Mouse (Mus musculus) neural tube, embryonic 13.5 days (tissue): ENCODE results near the gene Irgm1. TPM values are rescaled to one million over a fixed set of nuclear protein-coding genes. Genes with fewer than 3 reads are reported as not detected.
"Not testable (repeated sequence)": the region's sequence is repeated elsewhere in the genome, so short reads cannot be mapped to it uniquely, and the experiment has no call there.

Source experiments
- ATAC-seq: fragments of 200-750 bp; cut with Nextera tagmentation; 2 replicates; pipeline ENCODE4 v1.8.0; 2017; ENCODE audit warnings: low read depth, mild to moderate bottlenecking, moderate TSS enrichment, moderate library complexity
- H3K27ac ChIP-seq: fragments of 300-500 bp; sonication (generic); replicated peaks from 2 replicates; pipeline ENCODE4 v1.5.1; 2015; ENCODE audit warnings: moderate library complexity, mild to moderate bottlenecking, inconsistent platforms
- H3K27me3 ChIP-seq: fragments of 300-500 bp; sonication (generic); 2 replicates; pipeline ENCODE4 v1.6.1; 2015; ENCODE audit warnings: mild to moderate bottlenecking, inconsistent platforms
- H3K36me3 ChIP-seq: fragments of 300-500 bp; sonication (generic); 2 replicates; pipeline ENCODE4 v1.6.1; 2015; ENCODE audit warnings: mild to moderate bottlenecking, inconsistent platforms
- H3K4me1 ChIP-seq: fragments of 300-500 bp; sonication (generic); replicated peaks from 2 replicates; pipeline ENCODE4 v1.6.1; 2015; ENCODE audit warnings: inconsistent platforms
- H3K4me2 ChIP-seq: fragments of 300-500 bp; sonication (generic); 2 replicates; pipeline ENCODE4 v1.6.1; 2015; ENCODE audit warnings: inconsistent platforms, mild to moderate bottlenecking, moderate library complexity
- H3K4me3 ChIP-seq: fragments of 300-500 bp; sonication (generic); 2 replicates; pipeline ENCODE4 v1.5.1; 2015; ENCODE audit warnings: mild to moderate bottlenecking, inconsistent platforms
- H3K9ac ChIP-seq: fragments of 300-500 bp; sonication (generic); 2 replicates; pipeline ENCODE4 v1.6.1; 2015; ENCODE audit warnings: moderate library complexity, mild to moderate bottlenecking, inconsistent platforms
- H3K9me3 ChIP-seq: fragments of 300-500 bp; sonication (generic); 2 replicates; pipeline ENCODE4 v1.6.1; 2016; ENCODE audit warnings: inconsistent platforms
- WGBS: fragments of 180-500 bp; shearing (Covaris S2); methylation state at CpG from one replicate; pipeline ENCODE4 v1.1.7; 2015; 5-methylcytosine and 5-hydroxymethylcytosine counted together
- polyA plus RNA-seq: library from polyadenylated mRNA; unstranded; fragments of >200 nt; fragmentation: Nextera tagmentation; extraction: Ambion mirVana; gene quantifications from 2 replicates; pipeline ENCODE4 v1.2.1, GENCODE M21; 2015

Irgm1 gene
- polyA plus RNA-seq, 1 experiment from 2014 or later, result 3.2 TPM

DNA sequence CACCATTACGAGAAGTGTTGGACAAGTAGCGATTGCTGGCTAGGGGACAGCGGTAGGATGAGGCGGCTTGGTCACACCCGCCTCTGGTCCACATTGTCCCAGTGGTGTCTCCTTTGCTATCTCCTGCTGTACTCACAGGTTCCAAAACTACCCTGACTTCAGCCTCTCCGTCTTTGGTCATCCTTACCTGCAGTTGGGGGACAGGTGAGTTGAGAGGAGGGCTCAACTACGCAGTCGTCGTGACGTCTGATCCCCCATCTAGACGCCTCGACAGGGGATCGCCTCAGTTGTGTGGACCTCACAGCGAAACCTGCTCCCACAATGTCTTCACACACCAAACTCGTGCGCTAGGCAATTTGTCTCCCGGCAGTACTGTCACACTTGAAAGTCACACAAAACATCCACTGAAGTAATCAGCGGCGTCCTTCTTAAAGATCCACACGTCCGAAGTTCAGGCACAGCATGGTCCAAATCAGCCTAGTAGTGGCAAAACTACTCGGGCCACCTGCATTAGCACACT lies 47.1 kb downstream of the Irgm1 start:
- Histone ChIP-seq H3K9me3 (no peaks in the 10 kb centered on the region), H3K36me3 (no peaks in the 10 kb centered on the region), H3K27ac (no peak overlapping the region), H3K4me3 (peak overlapping the region; percentile 33), H3K9ac (no peak overlapping the region), H3K4me2 (peak overlapping the region; percentile 59), H3K27me3 (peaks cover 25% of the 10 kb centered on the region), H3K4me1 (peaks cover 23% of the 10 kb centered on the region)
- WGBS, result 3% methylated on average over 22 of the region's 22 CpGs
- ATAC-seq, result no peak; the same call in 1 of the 2 replicates

DNA sequence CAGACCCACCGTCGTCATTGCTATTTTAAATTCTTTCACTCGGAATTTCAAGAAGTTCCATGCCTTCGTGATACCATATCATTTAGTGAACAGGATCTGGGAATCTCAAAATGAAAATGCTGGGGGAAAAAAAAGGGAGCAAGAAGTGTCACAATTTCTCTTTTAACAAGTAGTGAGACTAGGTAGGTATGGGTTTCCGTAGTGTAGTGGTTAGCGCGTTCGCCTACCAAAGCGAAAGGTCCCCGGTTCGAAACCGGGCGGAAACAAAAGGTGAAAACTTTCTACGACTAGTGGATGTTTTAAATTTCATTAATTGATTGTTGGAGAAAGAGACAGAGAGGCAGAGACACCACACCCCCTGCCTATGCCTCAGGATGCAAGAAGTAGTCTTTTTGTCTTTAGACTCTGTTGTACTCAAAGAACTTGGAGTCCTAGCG lies 47.9 kb downstream of the Irgm1 start:
- H3K27me3 ChIP-seq, result peaks cover 25% of the 10 kb centered on the region
- H3K4me3 ChIP-seq, result peak overlapping the region; percentile 33
- H3K27ac ChIP-seq, result no peak overlapping the region
- WGBS, result under 1% methylated on average over 15 of the region's 15 CpGs
- H3K36me3 ChIP-seq, result no peaks in the 10 kb centered on the region
- peak overlapping the region; percentile 32; the same call in 1 of the 2 replicates for H3K9ac ChIP-seq
- ATAC-seq, result no peak
- H3K4me2 ChIP-seq, result peak overlapping the region; percentile 59
- H3K4me1 ChIP-seq, result peaks cover 23% of the 10 kb centered on the region
- H3K9me3 ChIP-seq, result no peaks in the 10 kb centered on the region

DNA sequence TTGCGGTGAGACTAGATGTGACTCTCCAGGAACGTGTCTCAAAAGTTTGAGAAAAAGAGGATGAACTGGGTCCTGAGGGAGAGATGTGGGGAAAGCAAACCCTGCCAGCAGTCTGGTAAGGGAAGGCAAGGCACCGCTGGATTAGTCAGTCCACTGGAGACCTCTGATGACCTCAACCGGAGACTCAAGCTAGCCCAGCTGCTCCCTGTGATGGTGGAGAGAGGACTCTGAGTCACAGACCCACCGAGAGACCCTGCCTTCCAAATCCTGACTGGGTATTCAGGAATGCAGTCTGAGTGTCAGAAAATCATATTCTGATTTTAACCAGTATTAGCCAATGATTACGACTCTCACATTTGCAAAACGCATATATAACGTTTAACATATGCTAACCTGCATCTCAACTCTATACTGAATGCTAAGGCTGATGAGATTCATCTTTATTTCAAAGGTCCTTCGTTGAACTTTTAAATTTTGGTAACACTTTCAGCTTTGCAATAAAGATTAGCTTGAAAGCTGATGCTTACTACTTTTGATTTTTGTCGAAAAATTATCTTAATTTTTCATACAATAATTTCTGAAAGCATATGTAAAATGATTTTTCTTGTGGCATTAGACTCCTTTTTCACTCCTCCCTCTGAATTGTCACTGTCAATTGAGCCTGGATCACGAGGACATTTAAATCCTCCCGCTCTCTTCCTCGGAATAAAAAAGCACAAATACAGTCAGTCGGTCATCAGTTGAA lies 48.5 kb downstream of the Irgm1 start:
- 37% methylated on average over 14 of the region's 14 CpGs for WGBS
- no peak for ATAC-seq
- Histone ChIP-seq H3K4me2 (peak overlapping the region; percentile 59), H3K27me3 (peaks cover 25% of the 10 kb centered on the region), H3K9me3 (no peaks in the 10 kb centered on the region), H3K27ac (no peak overlapping the region), H3K4me1 (peaks cover 23% of the 10 kb centered on the region), H3K9ac (no peak overlapping the region), H3K4me3 (peak overlapping the region; percentile 33), H3K36me3 (no peaks in the 10 kb centered on the region)

DNA sequence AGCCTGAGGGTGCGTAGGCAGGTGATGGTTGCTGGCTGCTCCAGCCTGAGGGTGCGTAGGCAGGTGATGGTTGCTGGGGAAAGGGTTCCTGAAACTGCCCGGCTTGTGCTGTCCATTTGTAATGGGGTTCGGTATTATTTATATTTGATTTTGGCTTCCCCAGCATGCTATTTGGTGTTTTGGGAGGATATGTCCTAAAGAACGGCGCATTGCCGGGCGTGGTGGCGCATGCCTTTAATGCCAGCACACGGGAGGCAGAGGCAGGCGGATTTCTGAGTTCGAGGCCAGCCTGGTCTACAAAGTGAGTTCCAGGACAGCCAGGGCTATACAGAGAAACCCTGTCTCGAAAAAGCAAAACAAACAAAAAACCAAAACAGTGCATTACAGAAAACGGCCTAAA lies 50.2 kb downstream of the Irgm1 start:
- H3K4me2 ChIP-seq, H3K4me3 ChIP-seq, H3K9ac ChIP-seq, H3K9me3 ChIP-seq, H3K27ac ChIP-seq, ATAC-seq, H3K36me3 ChIP-seq: not testable (repeated sequence)
- H3K4me1 ChIP-seq, result peaks cover 15% of the 10 kb centered on the region
- H3K27me3 ChIP-seq, result peaks cover 25% of the 10 kb centered on the region
- WGBS, result 82% methylated on average over 14 of the region's 14 CpGs

DNA sequence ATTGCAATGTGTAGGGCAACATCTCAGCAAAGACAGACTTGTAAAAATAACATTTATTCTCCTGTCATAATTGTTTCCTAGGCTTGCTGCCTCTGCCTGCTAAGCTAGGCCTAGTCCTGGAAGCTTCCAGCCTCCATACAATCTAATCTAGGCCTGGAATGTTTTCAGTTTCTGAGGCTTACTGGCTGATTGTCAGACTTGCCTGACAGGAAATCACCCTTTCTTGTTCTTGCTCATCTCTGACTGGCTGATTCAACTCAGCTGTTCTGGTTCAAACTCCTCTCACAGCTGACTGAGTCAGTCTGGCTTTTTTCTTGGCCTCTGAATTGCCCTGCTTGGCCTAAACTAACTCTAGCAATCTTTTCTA lies 51.2 kb downstream of the Irgm1 start:
- ATAC-seq, result no peak
- no peak overlapping the region for H3K9ac ChIP-seq
- H3K27ac ChIP-seq, result no peak overlapping the region
- no peaks in the 10 kb centered on the region for H3K9me3 ChIP-seq
- H3K4me3 ChIP-seq, result no peak overlapping the region
- no peaks in the 10 kb centered on the region for H3K36me3 ChIP-seq
- peaks cover 25% of the 10 kb centered on the region for H3K4me1 ChIP-seq
- H3K27me3 ChIP-seq, result peaks cover 25% of the 10 kb centered on the region
- no peak overlapping the region for H3K4me2 ChIP-seq

DNA sequence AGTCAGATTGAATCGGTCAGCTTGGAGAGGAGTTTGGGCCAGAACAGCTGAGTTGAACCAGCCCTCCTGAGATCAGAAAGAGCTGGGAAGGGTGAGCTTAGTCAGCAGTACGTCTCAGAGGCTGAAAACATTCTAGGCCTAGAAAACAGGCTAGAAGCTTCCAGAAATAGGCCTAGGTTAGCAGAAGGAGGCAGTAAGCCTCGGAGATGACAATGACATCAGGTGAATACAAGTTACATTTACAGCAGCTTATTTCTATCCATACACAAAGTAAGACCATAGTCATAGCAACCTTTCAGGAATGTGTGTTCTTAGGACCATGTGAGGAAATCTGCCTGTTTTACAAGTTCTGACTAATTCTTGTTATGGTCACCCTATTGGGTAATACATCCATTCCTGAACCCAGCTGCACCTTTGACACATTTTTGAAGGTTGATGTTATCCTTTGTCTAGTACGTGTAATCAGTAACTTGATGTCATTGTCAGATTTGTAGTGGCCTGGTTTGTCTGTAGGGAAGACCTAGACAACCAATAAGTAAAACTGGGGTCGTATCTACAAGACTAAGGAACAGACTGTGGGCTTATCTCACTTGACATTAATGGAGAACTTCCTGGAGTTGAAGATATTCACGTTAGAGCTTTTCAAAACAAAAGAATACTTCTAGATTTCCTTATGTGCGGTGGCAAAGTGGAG lies 51.7 kb downstream of the Irgm1 start:
- Histone ChIP-seq H3K27ac (no peak overlapping the region), H3K9me3 (no peaks in the 10 kb centered on the region), H3K4me3 (no peak overlapping the region), H3K9ac (no peak overlapping the region), H3K4me2 (no peak overlapping the region), H3K27me3 (peaks cover 21% of the 10 kb centered on the region), H3K36me3 (0 out of 2 replicates have a peak, but pooled peaks cover under 1% of the 10 kb centered on the region), H3K4me1 (peaks cover 30% of the 10 kb centered on the region)
- no peak for ATAC-seq
- 83% methylated on average over 7 of the region's 7 CpGs for WGBS

DNA sequence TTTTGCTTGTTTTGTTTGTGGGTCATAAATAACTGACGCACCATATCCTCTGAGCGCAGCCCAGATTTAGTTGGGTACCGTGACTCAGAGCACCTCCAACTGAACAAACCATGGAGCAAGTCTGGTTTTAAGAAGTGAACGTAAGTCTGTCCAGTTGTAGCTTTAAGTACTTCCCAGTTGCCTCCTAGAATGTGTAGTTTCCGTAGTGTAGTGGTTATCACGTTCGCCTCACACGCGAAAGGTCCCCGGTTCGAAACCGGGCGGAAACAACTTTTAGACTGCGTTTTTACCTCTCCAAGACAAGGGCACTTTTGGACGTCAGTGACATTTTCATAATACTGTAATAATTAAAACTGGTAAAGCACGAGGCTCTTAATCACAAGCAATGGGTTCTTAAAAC lies 53.1 kb downstream of the Irgm1 start:
- Histone ChIP-seq H3K4me1 (peaks cover 31% of the 10 kb centered on the region), H3K27me3 (peaks cover 9% of the 10 kb centered on the region), H3K36me3 (peaks cover 10% of the 10 kb centered on the region), H3K4me2 (peak overlapping the region; percentile 88), H3K27ac (peak overlapping the region; percentile 97; the same call in 1 of the 2 replicates), H3K9ac (peak overlapping the region; percentile 92), H3K4me3 (peak overlapping the region; percentile 75), H3K9me3 (no peaks in the 10 kb centered on the region)
- under 1% methylated on average over 16 of the region's 16 CpGs for WGBS
- ATAC-seq, result no peak

DNA sequence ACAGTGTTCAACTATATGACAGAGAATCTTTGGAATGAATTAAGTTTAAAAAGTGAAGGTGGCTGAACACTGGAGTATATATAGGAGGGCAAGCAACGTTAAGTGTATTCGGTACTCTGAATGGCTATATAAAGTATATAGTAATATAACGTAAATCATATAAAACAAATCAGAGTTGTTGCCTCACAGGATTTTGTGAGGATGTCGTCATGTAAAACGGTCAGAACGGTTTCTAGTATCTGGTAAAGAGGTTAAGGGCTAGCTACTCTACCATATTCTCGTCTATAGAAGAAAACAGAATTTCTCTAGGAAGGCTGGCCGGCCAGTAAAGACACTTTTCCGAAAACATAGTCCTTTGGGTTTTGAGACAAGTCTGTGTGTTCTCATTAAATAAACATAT lies 53.7 kb downstream of the Irgm1 start:
- Histone ChIP-seq H3K27ac (peak overlapping the region; percentile 97), H3K9me3 (no peaks in the 10 kb centered on the region), H3K4me2 (peak overlapping the region; percentile 88), H3K4me3 (peak overlapping the region; percentile 75), H3K36me3 (peaks cover 16% of the 10 kb centered on the region), H3K27me3 (peaks cover 7% of the 10 kb centered on the region), H3K9ac (peak overlapping the region; percentile 92), H3K4me1 (peaks cover 33% of the 10 kb centered on the region)
- 7% methylated on average over 9 of the region's 9 CpGs for WGBS
- ATAC-seq, result no peak

DNA sequence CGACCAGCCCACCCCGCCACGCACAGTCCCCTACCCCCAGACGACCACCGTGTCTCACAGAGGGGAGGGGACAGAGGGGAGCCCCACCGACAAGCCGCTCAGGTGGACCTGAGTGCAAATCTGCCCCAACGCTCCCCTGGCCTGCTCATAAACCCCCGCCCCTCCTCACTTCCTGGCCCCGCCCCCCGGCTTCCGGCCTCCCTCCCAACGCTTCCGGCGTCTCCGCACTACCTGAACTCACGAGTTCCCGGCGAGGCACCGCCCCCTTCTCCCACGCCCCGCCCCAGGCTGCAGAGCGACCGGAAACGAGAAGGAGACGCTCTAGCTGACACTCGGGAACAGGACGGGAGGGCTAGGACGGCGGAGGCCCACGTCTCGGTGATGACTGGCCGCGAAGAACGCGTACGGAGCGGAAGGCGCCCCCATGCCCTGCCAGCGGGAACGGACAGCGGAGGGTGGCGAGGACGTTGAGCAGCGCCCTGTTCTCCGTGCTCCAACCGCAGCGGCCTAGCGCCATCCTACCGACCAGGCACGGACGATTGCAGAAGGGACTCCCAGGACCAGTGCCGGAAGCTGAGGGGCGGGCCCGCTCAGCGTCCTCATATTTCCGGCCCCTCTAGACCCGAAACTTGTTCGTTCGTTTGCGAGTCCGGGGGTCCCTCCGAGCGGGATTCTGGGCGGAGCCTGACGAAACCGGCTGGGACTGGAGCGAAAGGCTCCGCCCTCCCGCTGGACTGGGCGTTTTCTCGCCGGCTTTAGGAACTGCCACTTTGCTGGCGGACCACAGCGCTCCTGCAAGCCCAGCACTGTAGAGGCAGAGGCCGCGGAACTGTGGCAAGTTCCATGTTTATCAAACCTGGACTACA lies 54.5 kb downstream of the Irgm1 start, which contains the start of gene Trim41:
Trim41 (minus strand) TSS at position 554 of the 866 bp plus-strand sequence.
- Histone ChIP-seq H3K4me3 (peak within 1 kb of the TSS; percentile 75), H3K9ac (peak within 1 kb of the TSS; percentile 92), H3K9me3 (no peaks in the 10 kb centered on the region), H3K27me3 (0 out of 2 replicates have a peak, but pooled peaks cover 3% of the 10 kb centered on the region), H3K27ac (peak within 1 kb of the TSS; percentile 97), H3K4me1 (peaks cover 33% of the 10 kb centered on the region), H3K4me2 (peak within 1 kb of the TSS; percentile 88), H3K36me3 (peaks cover 22% of the 10 kb centered on the region)
- ATAC-seq, result peak; percentile 98
- under 1% methylated on average over 76 of the region's 77 CpGs for WGBS

DNA sequence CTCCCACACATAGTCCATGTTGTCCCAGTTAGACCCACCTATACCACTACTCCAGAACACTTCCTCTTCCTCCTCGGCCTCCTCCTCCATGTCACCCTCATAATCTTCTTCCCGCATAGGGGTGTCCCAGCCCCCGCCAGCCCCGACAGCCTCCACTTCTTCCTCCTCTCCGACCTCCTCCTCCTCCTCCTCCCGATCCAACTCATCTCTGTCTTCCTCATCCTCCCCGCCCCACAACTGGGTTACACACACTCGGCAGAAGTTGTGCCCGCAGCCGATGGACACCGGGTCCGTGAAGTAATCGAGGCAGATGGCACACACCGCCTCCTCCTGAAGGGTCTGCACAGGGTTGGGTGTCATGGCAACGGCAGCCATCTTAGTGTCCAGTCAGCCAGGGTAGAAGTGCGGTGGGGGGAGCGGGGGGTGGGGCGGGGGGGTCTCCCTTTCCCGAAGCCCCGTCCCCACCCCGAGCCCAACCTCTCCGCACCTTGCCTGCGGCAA lies 55.2 kb downstream of the Irgm1 start:
- H3K4me2 ChIP-seq, result peak overlapping the region; percentile 88
- H3K4me1 ChIP-seq, result peaks cover 33% of the 10 kb centered on the region
- peak overlapping the region; percentile 76 for H3K27ac ChIP-seq
- peaks cover 29% of the 10 kb centered on the region for H3K36me3 ChIP-seq
- H3K4me3 ChIP-seq, result peak overlapping the region; percentile 75
- ATAC-seq, result peak; percentile 68
- H3K9me3 ChIP-seq, result no peaks in the 10 kb centered on the region
- peak overlapping the region; percentile 92 for H3K9ac ChIP-seq
- H3K27me3 ChIP-seq, result 0 out of 2 replicates have a peak, but pooled peaks cover 3% of the 10 kb centered on the region
- 3% methylated on average over 23 of the region's 23 CpGs for WGBS

DNA sequence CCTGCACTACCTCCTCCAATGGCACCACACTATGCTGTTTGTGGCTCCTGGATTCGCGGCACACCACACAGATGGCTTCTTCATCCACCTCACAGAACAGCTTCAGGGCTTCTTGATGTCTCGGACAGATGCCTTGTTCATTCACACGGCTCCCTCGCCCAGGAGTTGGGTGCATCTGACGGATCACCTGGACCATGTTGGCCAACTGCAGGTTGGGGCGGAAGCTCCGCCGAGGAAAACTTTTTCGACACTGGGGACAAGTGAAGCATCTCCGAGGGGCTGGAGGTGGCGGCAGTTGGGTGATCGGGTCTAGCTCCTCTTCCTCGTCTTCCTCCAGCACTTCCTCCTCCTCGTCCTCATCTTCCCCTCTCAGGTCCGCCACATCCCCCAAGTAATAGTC lies 55.6 kb downstream of the Irgm1 start:
- 79% methylated on average over 16 of the region's 16 CpGs for WGBS
- peaks cover 33% of the 10 kb centered on the region for H3K4me1 ChIP-seq
- no peaks in the 10 kb centered on the region for H3K9me3 ChIP-seq
- peaks cover 34% of the 10 kb centered on the region for H3K36me3 ChIP-seq
- peak overlapping the region; percentile 92 for H3K9ac ChIP-seq
- ATAC-seq, result no peak
- H3K4me3 ChIP-seq, result peak overlapping the region; percentile 75
- H3K27me3 ChIP-seq, result 0 out of 2 replicates have a peak, but pooled peaks cover 3% of the 10 kb centered on the region
- no peak overlapping the region for H3K27ac ChIP-seq
- peak overlapping the region; percentile 88 for H3K4me2 ChIP-seq
